ENCODE assay signal across 9 mouse cellular contexts in the genomic region with DNA sequence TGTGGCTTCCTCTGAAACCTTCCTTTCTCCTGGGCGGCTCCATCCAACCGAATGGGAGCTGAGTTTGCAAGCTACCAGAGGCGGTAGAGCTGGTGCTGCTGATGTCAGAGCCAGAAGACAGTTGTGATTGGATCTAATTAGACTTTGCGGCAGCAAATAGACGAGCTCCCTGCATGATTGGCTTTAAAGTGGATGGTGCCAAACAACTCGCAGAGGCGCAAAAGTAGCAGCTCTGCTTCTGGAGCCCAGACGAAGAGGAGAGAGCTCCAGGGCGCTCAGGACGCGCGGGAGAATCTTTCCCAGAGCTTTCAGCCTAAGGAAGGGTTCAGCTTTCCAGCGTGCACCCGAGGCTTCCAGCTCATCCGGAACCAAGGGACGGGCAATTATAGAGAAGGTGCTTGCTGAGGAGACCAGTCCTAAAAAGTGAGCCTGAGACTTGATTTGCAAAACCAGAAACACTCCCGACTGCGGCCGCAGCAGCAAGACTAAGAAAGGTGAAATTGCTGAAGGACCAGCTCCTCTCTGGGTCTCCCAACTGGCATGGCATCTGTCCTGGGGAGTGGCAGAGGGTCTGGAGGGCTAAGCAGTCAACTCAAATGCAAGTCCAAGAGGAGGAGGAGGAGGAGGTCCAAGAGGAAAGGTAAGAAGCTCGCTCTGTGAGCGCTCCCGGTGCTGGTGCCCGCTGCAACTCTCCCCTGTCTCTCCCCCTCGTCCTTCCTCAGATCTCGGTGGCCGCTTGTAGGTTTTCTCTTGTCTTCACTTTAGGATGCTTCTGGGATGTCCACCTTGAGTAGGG. TPM values are rescaled to one million over a fixed set of nuclear protein-coding genes. Genes with fewer than 3 reads are reported as not detected.
DNase-seq lines count a peak whose midpoint lies in the region; ATAC-seq lines count a peak whose summit lies in the region.
"Had no signal": no experiment of that assay in that cellular context is flagged by ENCODE, and none has a peak within 500 bp of the region (broad histone marks: within the 10 kb centered on the region; RNA-seq: fewer than 3 reads in every experiment).

A gene (plus strand): TSS at position 186 of the 796 bp plus-strand sequence.

- 1% methylated on average over 26 of the region's 26 CpGs for WGBS in kidney, embryonic 14.5 days
- WGBS in midbrain, embryonic 16.5 days, result under 1% methylated on average over 26 of the region's 26 CpGs

- no peaks in the 10 kb centered on the region for H3K9me3 ChIP-seq in kidney, embryonic 14.5 days (ENCODE audit: control insufficient read depth, low read length)
- H3K9me3 ChIP-seq in midbrain, embryonic 16.5 days (replicated peaks; ENCODE audit: control insufficient read depth, low read length, poor library complexity, severe bottlenecking), result no peaks in the 10 kb centered on the region

- H3K4me2 ChIP-seq in kidney, embryonic 14.5 days (replicated peaks; ENCODE audit: low read depth, low read length), result peak within 1 kb of the TSS; percentile 47
- H3K4me2 ChIP-seq in midbrain, embryonic 16.5 days (ENCODE audit: low read length), result peak within 1 kb of the TSS; percentile 93

- ATAC-seq in kidney, embryonic 14.5 days (ENCODE audit: low FRiP score, low TSS enrichment), result peak; percentile 97
- peak; percentile 95 for ATAC-seq in midbrain, embryonic 16.5 days
- no peak for ATAC-seq in granulocyte monocyte progenitor cell, adult 5-6 weeks (replicated peaks; ENCODE audit: poor library complexity, severe bottlenecking)
- no peak for ATAC-seq in monocyte, adult 5-6 weeks (replicated peaks; ENCODE audit: insufficient number of reproducible peaks, low FRiP score, low TSS enrichment, poor library complexity, severe bottlenecking)
- ATAC-seq: Patski had no signal

- H3K27me3 ChIP-seq in kidney, embryonic 14.5 days (ENCODE audit: control insufficient read depth, insufficient read depth, low read length), result peaks cover 18% of the 10 kb centered on the region; the same call in 1 of the 2 replicates
- H3K27me3 ChIP-seq in midbrain, embryonic 16.5 days (ENCODE audit: control insufficient read depth, insufficient read depth, low read depth, low read length), result no peaks in the 10 kb centered on the region

- no peak within 1 kb of the TSS for H3K27ac ChIP-seq in kidney, embryonic 14.5 days (ENCODE audit: low read depth, low read length)
- H3K27ac ChIP-seq in midbrain, embryonic 16.5 days (ENCODE audit: low read length), result peak within 1 kb of the TSS; percentile 62

- no peak for DNase-seq in kidney, adult 9 months
- DNase-seq in cerebellum, adult 9-10 months, result peak; percentile 22
- DNase-seq in forelimb bud, embryonic 11.5 days (ENCODE audit: low read depth, low spot score), result peak; percentile 50
- peak; percentile 65 to 75 for DNase-seq in layer of hippocampus, postnatal 36 days

- H3K36me3 ChIP-seq in kidney, embryonic 14.5 days (ENCODE audit: control insufficient read depth, insufficient read depth, low read length), result no peaks in the 10 kb centered on the region
- no peaks in the 10 kb centered on the region for H3K36me3 ChIP-seq in midbrain, embryonic 16.5 days (ENCODE audit: control insufficient read depth, insufficient read depth, low read length)

- H3K4me1 ChIP-seq in kidney, embryonic 14.5 days (ENCODE audit: control insufficient read depth, insufficient read depth, low read length), result no peaks in the 10 kb centered on the region
- peaks cover 4% of the 10 kb centered on the region; the same call in 1 of the 2 replicates for H3K4me1 ChIP-seq in midbrain, embryonic 16.5 days (ENCODE audit: control insufficient read depth, insufficient read depth, low read length)

- peak within 1 kb of the TSS; percentile 32 for H3K4me3 ChIP-seq in kidney, embryonic 14.5 days (ENCODE audit: low read length)
- H3K4me3 ChIP-seq in midbrain, embryonic 16.5 days (ENCODE audit: low read depth, low read length), result peak within 1 kb of the TSS; percentile 54

- no peak within 1 kb of the TSS for H3K9ac ChIP-seq in kidney, embryonic 14.5 days (ENCODE audit: low read depth, low read length)
- peak within 1 kb of the TSS; percentile 65 for H3K9ac ChIP-seq in midbrain, embryonic 16.5 days (ENCODE audit: low read depth, low read length)

RNA-seq across cellular contexts. Expression of the gene that starts here (rescaled TPM):
- polyA plus RNA-seq in kidney, embryonic 14.5 days (2014; fragmentation: Nextera tagmentation; extraction: Ambion mirVana), result 0.41 and 0.46 TPM in 2 replicates
- 10 to 100 TPM; 39.9 to 43.0 TPM for total RNA-seq in layer of hippocampus, postnatal 36 days (2021)
- 30.2 and 31.1 TPM in 2 replicates for polyA plus RNA-seq in midbrain, embryonic 16.5 days (2015; fragmentation: Nextera tagmentation; extraction: Ambion mirVana)
- not detected in 2 replicates for total RNA-seq in granulocyte monocyte progenitor cell, adult 5-6 weeks (2014; fragmentation: Nextera tagmentation)
- total RNA-seq in granulocyte monocyte progenitor cell, adult 5-6 weeks (2017), result not detected in 2 replicates
- total RNA-seq in monocyte, adult 5-6 weeks (2017), result 1.2 TPM in 1 of 3 replicates, not detected in the others

Comparison
In these comparisons a context has a peak if more than half of its experiments do, and no peak if none do; other contexts are left out.
1. RNA of the gene that starts here (total RNA-seq): 39.9 to 43.0 TPM in layer of hippocampus, postnatal 36 days; not detected in granulocyte monocyte progenitor cell, adult 5-6 weeks and 1.2 TPM in monocyte, adult 5-6 weeks; every median in the first group is over 10 times any median in the second.
2. RNA of the gene that starts here (polyA plus RNA-seq): 30.2 to 31.1 TPM in midbrain, embryonic 16.5 days; 0.41 to 0.46 TPM in kidney, embryonic 14.5 days; every median in the first group is over 10 times any median in the second.
3. Peak in ATAC-seq, H3K4me3 ChIP-seq and H3K4me2 ChIP-seq in kidney, embryonic 14.5 days; RNA of the gene not detected or under 1 TPM.